Comparison of ENCODE assay signal across 21 mouse cellular contexts in genomic region chr2:61450731-61451130, GRCm38 (mm10).
DNase-seq lines count a peak whose midpoint lies in the region; ATAC-seq lines count a peak whose summit lies in the region.
"Had no signal": no experiment of that assay in that cellular context is flagged by ENCODE, and none has a peak within 500 bp of the region (broad histone marks: within the 10 kb centered on the region; RNA-seq: fewer than 3 reads in every experiment).

No protein-coding gene starts in this region.

- WGBS in large intestine, adult 2 months: 31% methylated on average over 3 of the region's 3 CpGs

- no peak for ATAC-seq in megakaryocyte, adult 5-6 weeks (ENCODE audit: poor library complexity, severe bottlenecking)
- ATAC-seq: forebrain, embryonic 16.5 days; hindbrain, embryonic 16.5 days; inflammation-experienced regulatory T-cells, adult 6 months had no signal

- DNase-seq in MEL-GATA-1-ER (ENCODE audit: extremely low read depth, low read depth): peak; percentile 64
- DNase-seq in large intestine, adult 2 months (ENCODE audit: low read depth, low spot score): peak; percentile 8
- no peak for DNase-seq in ovary, postnatal 10 days (ENCODE audit: low spot score)
- no peak for DNase-seq in layer of hippocampus, postnatal 14 days (ENCODE audit: low spot score in 2 of 2)
- no peak for DNase-seq in B cell, adult 2 months
- DNase-seq: adrenal gland, adult 8-10 months; adrenal gland, postnatal 36 days; cerebellum, adult 2 months; cerebellum, postnatal 10 days; gastrocnemius, postnatal 14 days; heart, postnatal 36 days had no signal

- peaks cover 57% of the 10 kb centered on the region for H3K27me3 ChIP-seq in megakaryocyte, embryonic 14.5 days (replicated peaks)
- H3K27me3 ChIP-seq: CH12.LX; embryonic facial prominence, embryonic 13.5 days; heart, embryonic 13.5 days; hindbrain, embryonic 12.5 days had no signal

- no peaks in the 10 kb centered on the region for H3K36me3 ChIP-seq in megakaryocyte, embryonic 14.5 days (replicated peaks; ENCODE audit: low read length)
- H3K36me3 ChIP-seq: embryonic facial prominence, embryonic 13.5 days; forebrain, embryonic 12.5 days; heart, embryonic 13.5 days; hindbrain, embryonic 12.5 days had no signal

- H3K9me3 ChIP-seq in megakaryocyte, embryonic 14.5 days: no peaks in the 10 kb centered on the region
- H3K9me3 ChIP-seq: embryonic facial prominence, embryonic 13.5 days; forebrain, embryonic 12.5 days; heart, embryonic 13.5 days; hindbrain, embryonic 12.5 days had no signal

- peak overlapping the region; percentile 59 for H3K4me3 ChIP-seq in megakaryocyte, embryonic 14.5 days (replicated peaks)
- H3K4me3 ChIP-seq: embryonic facial prominence, embryonic 13.5 days; forebrain, embryonic 12.5 days; heart, embryonic 13.5 days; hindbrain, embryonic 12.5 days had no signal

- peaks cover 26% of the 10 kb centered on the region for H3K4me1 ChIP-seq in megakaryocyte, embryonic 14.5 days

Comparison
In these comparisons a context has a peak if more than half of its experiments do, and no peak if none do; other contexts are left out.
1. DNase-seq: peak in MEL-GATA-1-ER (single experiment) and large intestine, adult 2 months (single experiment); none in ovary, postnatal 10 days (single experiment), layer of hippocampus, postnatal 14 days (0 of 2) and B cell, adult 2 months (0 of 2).